Mouse (Mus musculus) megakaryocyte-erythroid progenitor cell, adult 5-6 weeks (primary cell): ENCODE data around the gene Aip. TPM values are rescaled to one million over a fixed set of nuclear protein-coding genes. Genes with fewer than 3 reads are reported as not detected.

ENCODE experiments used
- ATAC-seq: replicated peaks from 2 replicates; pipeline ENCODE4 v1.8.0; 2016; ENCODE audit warnings: mild to moderate bottlenecking, inconsistent platforms; ENCODE audit not compliant: severe bottlenecking, poor library complexity, low FRiP score, low TSS enrichment
- total RNA-seq, 2 experiments: library from RNA; stranded (forward) in 1 of 2; stranded (reverse) in 1 of 2; fragments of 200-1000, 215-1000 nt in 1 of 2; fragments of >200 nt in 1 of 2; fragmentation: Nextera tagmentation in 1 of 2; gene quantifications; 2 replicates each; pipeline ENCODE4 v1.2.3; 2014 to 2017

Gene Aip
- total RNA-seq, 2 experiments from 2014 or later = 23.2 to 31.2 TPM

- no peak for ATAC-seq
These were observed 27.6 kb upstream of the Aip start, which contains the start of gene Ptprcap for GRCm38 (mm10) chr19:4153232-4153654. Gene Ptprcap, plus strand, starts transcription at chr19:4153604.

GRCm38 (mm10) chr19:4152445-4153231 lies 27.0 kb upstream of the Aip start:
- ATAC-seq = no peak

GRCm38 (mm10) chr19:4151898-4152297 lies 26.2 kb upstream of the Aip start:
- ATAC-seq = no peak

- ATAC-seq = no peak
These were observed 25.8 kb upstream of the Aip start for GRCm38 (mm10) chr19:4151488-4151860.

GRCm38 (mm10) chr19:4150567-4151487 lies 25.2 kb upstream of the Aip start:
- ATAC-seq = no peak

- ATAC-seq = no peak
These were observed 24.3 kb upstream of the Aip start for GRCm38 (mm10) chr19:4149764-4150461.

GRCm38 (mm10) chr19:4149283-4149682 lies 23.6 kb upstream of the Aip start:
- no peak for ATAC-seq

GRCm38 (mm10) chr19:4148819-4149218 lies 23.2 kb upstream of the Aip start:
- ATAC-seq = no peak

GRCm38 (mm10) chr19:4148491-4148806 lies 22.8 kb upstream of the Aip start, which contains the start of gene Coro1b:
Gene Coro1b, plus strand, starts transcription at chr19:4148619.
- peak; percentile 89 for ATAC-seq

- ATAC-seq = no peak
These were observed 22.3 kb upstream of the Aip start for GRCm38 (mm10) chr19:4147782-4148490.

- no peak for ATAC-seq
These were observed 21.4 kb upstream of the Aip start for GRCm38 (mm10) chr19:4147022-4147405.

- no peak for ATAC-seq
These were observed 20.8 kb upstream of the Aip start for GRCm38 (mm10) chr19:4146366-4147021.

GRCm38 (mm10) chr19:4145936-4146335 lies 20.3 kb upstream of the Aip start:
- ATAC-seq = no peak

- no peak for ATAC-seq
These were observed 19.2 kb upstream of the Aip start for GRCm38 (mm10) chr19:4144550-4145498.

GRCm38 (mm10) chr19:4143759-4144268 lies 18.2 kb upstream of the Aip start, which contains the start of gene Cabp4:
Gene Cabp4, minus strand, starts transcription at chr19:4144033.
- ATAC-seq = no peak

- ATAC-seq = 0 out of 2 replicates have a peak, but pooled peaks have one; percentile 6
These were observed 16.9 kb upstream of the Aip start for GRCm38 (mm10) chr19:4142416-4143173.

- no peak for ATAC-seq
These were observed 14.5 kb upstream of the Aip start for GRCm38 (mm10) chr19:4140147-4140546.
